ENCODE assay signal across 10 mouse cellular contexts in genomic region chr14:93734077-93734673, GRCm38 (mm10).
A peak's percentile ranks its signal among the peaks of the same experiment; 100 is the strongest.
DNase-seq lines count a peak whose midpoint lies in the region; ATAC-seq lines count a peak whose summit lies in the region.
"Had no signal": no experiment of that assay in that cellular context is flagged by ENCODE, and none has a peak within 500 bp of the region (broad histone marks: within the 10 kb centered on the region; RNA-seq: fewer than 3 reads in every experiment).

No protein-coding gene starts in this region.

- no peaks in the 10 kb centered on the region for H3K4me1 ChIP-seq in midbrain, embryonic 11.5 days (ENCODE audit: control insufficient read depth, insufficient read depth, low read length)
- no peaks in the 10 kb centered on the region for H3K4me1 ChIP-seq in midbrain, embryonic 16.5 days (ENCODE audit: control insufficient read depth, insufficient read depth, low read length)
- no peaks in the 10 kb centered on the region for H3K4me1 ChIP-seq in heart, embryonic 14.5 days (ENCODE audit: control insufficient read depth in 2 of 2, insufficient read depth in 2 of 2, low read length in 2 of 2)
- no peaks in the 10 kb centered on the region for H3K4me1 ChIP-seq in midbrain, embryonic 14.5 days (ENCODE audit: control insufficient read depth, insufficient read depth, low read length)

- ATAC-seq in midbrain, embryonic 11.5 days (ENCODE audit: low FRiP score) = peak; percentile 22; the same call in 1 of the 2 replicates
- no peak for ATAC-seq in midbrain, embryonic 16.5 days
- ATAC-seq in heart, embryonic 14.5 days (ENCODE audit: insufficient number of reproducible peaks, insufficient read depth, low FRiP score, low read depth) = peak; percentile 66; the same call in 1 of the 2 replicates
- no peak for ATAC-seq in midbrain, embryonic 14.5 days (ENCODE audit: low FRiP score, low TSS enrichment)
- ATAC-seq in erythroid progenitor cell, adult 5-6 weeks (replicated peaks; ENCODE audit: low FRiP score, poor library complexity, severe bottlenecking) = no peak

- no peak overlapping the region for H3K4me3 ChIP-seq in midbrain, embryonic 11.5 days (ENCODE audit: low read depth, low read length)
- H3K4me3 ChIP-seq in midbrain, embryonic 16.5 days (ENCODE audit: low read depth, low read length) = no peak overlapping the region
- no peak overlapping the region for H3K4me3 ChIP-seq in heart, embryonic 14.5 days (ENCODE audit: control insufficient read depth in 1 of 2, insufficient read depth in 1 of 2, low read depth in 1 of 2, low read length in 2 of 2)
- no peak overlapping the region for H3K4me3 ChIP-seq in midbrain, embryonic 14.5 days (replicated peaks; ENCODE audit: low read depth, low read length)

- 78% methylated on average over 10 of the region's 10 CpGs for WGBS in midbrain, embryonic 11.5 days
- 69% methylated on average over 10 of the region's 10 CpGs for WGBS in midbrain, embryonic 16.5 days
- WGBS in heart, embryonic 14.5 days = 39% methylated on average over 10 of the region's 10 CpGs
- 63% methylated on average over 10 of the region's 10 CpGs for WGBS in midbrain, embryonic 14.5 days

- DNase-seq in embryo, embryonic 11 days = peak; percentile 21
- no peak for DNase-seq in embryo, embryonic 9.5 days (ENCODE audit: extremely low spot score)
- no peak for DNase-seq in midbrain, embryonic 11.5 days (ENCODE audit: low spot score, missing footprints)
- peak; percentile 44 for DNase-seq in midbrain, embryonic 14.5 days
- no peak for DNase-seq in layer of hippocampus, postnatal 14 days (ENCODE audit: low spot score in 2 of 2)
- DNase-seq: cerebellum, postnatal 10 days; lung, postnatal 14 days had no signal

- no peak overlapping the region for H3K27ac ChIP-seq in midbrain, embryonic 11.5 days (ENCODE audit: low read depth, low read length)
- no peak overlapping the region for H3K27ac ChIP-seq in midbrain, embryonic 16.5 days (ENCODE audit: low read length)
- peak overlapping the region; percentile 24 to 39; a peak in 1 of 4 replicates for H3K27ac ChIP-seq in heart, embryonic 14.5 days (replicated peaks in 1 of 2; ENCODE audit: control insufficient read depth in 1 of 2, insufficient read depth in 1 of 2, low read depth in 2 of 2, low read length in 2 of 2)
- H3K27ac ChIP-seq in midbrain, embryonic 14.5 days (replicated peaks; ENCODE audit: low read depth, low read length) = 0 out of 2 replicates have a peak overlapping the region, but pooled peaks have one; percentile 2

- H3K9me3 ChIP-seq in midbrain, embryonic 11.5 days (ENCODE audit: control insufficient read depth, low read length) = no peaks in the 10 kb centered on the region
- H3K9me3 ChIP-seq in midbrain, embryonic 16.5 days (replicated peaks; ENCODE audit: control insufficient read depth, low read length, poor library complexity, severe bottlenecking) = no peaks in the 10 kb centered on the region
- H3K9me3 ChIP-seq in heart, embryonic 14.5 days (ENCODE audit: control insufficient read depth, low read length) = no peaks in the 10 kb centered on the region
- H3K9me3 ChIP-seq in midbrain, embryonic 14.5 days (ENCODE audit: control insufficient read depth, low read length) = no peaks in the 10 kb centered on the region

- no peaks in the 10 kb centered on the region for H3K27me3 ChIP-seq in midbrain, embryonic 11.5 days (ENCODE audit: control insufficient read depth, insufficient read depth, low read length)
- no peaks in the 10 kb centered on the region for H3K27me3 ChIP-seq in midbrain, embryonic 16.5 days (ENCODE audit: control insufficient read depth, insufficient read depth, low read depth, low read length)
- H3K27me3 ChIP-seq in heart, embryonic 14.5 days (ENCODE audit: control insufficient read depth, insufficient read depth, low read length) = no peaks in the 10 kb centered on the region
- H3K27me3 ChIP-seq in midbrain, embryonic 14.5 days (ENCODE audit: control insufficient read depth, insufficient read depth, low read length) = no peaks in the 10 kb centered on the region

- H3K4me2 ChIP-seq in midbrain, embryonic 11.5 days = no peak overlapping the region
- H3K4me2 ChIP-seq in midbrain, embryonic 16.5 days (ENCODE audit: low read length) = no peak overlapping the region
- peak overlapping the region; percentile 31 for H3K4me2 ChIP-seq in heart, embryonic 14.5 days (ENCODE audit: low read length)
- H3K4me2 ChIP-seq in midbrain, embryonic 14.5 days (ENCODE audit: low read length) = no peak overlapping the region

- no peak overlapping the region for H3K9ac ChIP-seq in midbrain, embryonic 11.5 days (ENCODE audit: low read length)
- H3K9ac ChIP-seq in midbrain, embryonic 16.5 days (ENCODE audit: low read depth, low read length) = no peak overlapping the region
- H3K9ac ChIP-seq in heart, embryonic 14.5 days (ENCODE audit: low read length) = no peak overlapping the region
- no peak overlapping the region for H3K9ac ChIP-seq in midbrain, embryonic 14.5 days (replicated peaks; ENCODE audit: low read length)

- H3K36me3 ChIP-seq in midbrain, embryonic 11.5 days (ENCODE audit: control insufficient read depth, insufficient read depth, low read length) = no peaks in the 10 kb centered on the region
- H3K36me3 ChIP-seq in midbrain, embryonic 16.5 days (ENCODE audit: control insufficient read depth, insufficient read depth, low read length) = no peaks in the 10 kb centered on the region
- no peaks in the 10 kb centered on the region for H3K36me3 ChIP-seq in heart, embryonic 14.5 days (ENCODE audit: control insufficient read depth, insufficient read depth, low read length)
- no peaks in the 10 kb centered on the region for H3K36me3 ChIP-seq in midbrain, embryonic 14.5 days (ENCODE audit: control insufficient read depth, insufficient read depth, low read length)

Comparison
In these comparisons a context has a peak if more than half of its experiments do, and no peak if none do; other contexts are left out.
1. DNase-seq: peak in embryo, embryonic 11 days (single experiment) and midbrain, embryonic 14.5 days (single experiment); none in embryo, embryonic 9.5 days (single experiment), midbrain, embryonic 11.5 days (single experiment) and layer of hippocampus, postnatal 14 days (0 of 2).
2. ATAC-seq: peak in midbrain, embryonic 11.5 days (single experiment) and heart, embryonic 14.5 days (single experiment); none in midbrain, embryonic 16.5 days (single experiment), midbrain, embryonic 14.5 days (single experiment) and erythroid progenitor cell, adult 5-6 weeks (single experiment).
3. H3K27ac ChIP-seq: peak in heart, embryonic 14.5 days (2 of 2) and midbrain, embryonic 14.5 days (single experiment); none in midbrain, embryonic 11.5 days (single experiment) and midbrain, embryonic 16.5 days (single experiment).